Mouse (Mus musculus): ENCODE data around the gene Xndc1. TPM values are rescaled to one million over a fixed set of nuclear protein-coding genes. Genes with fewer than 3 reads are reported as not detected.
"Not testable (repeated sequence)": the region's sequence is repeated elsewhere in the genome, so short reads cannot be mapped to it uniquely, and the experiment has no call there.

Gene Xndc1
- polyA plus RNA-seq (2011; ENCODE audit: insufficient read length, low read depth, missing spikeins) = 10.7 and 18.4 TPM in 2 replicates

GRCm38 (mm10) chr7:102065046-102065891 is at the start of gene Xndc1, which contains the start of the genes Rnf121 and Xntrpc:
Xndc1 (plus strand) TSS chr7:102065511.
Rnf121 (minus strand) TSS chr7:102065469.
Xntrpc (plus strand) TSS chr7:102065713.
- Histone ChIP-seq H3K4me3 (ENCODE audit: insufficient read depth, low read length) (peak within 1 kb of the TSS; percentile 61), H3K27ac (ENCODE audit: insufficient read depth, low read length) (peak within 1 kb of the TSS; percentile 60), H3K4me1 (ENCODE audit: control insufficient read depth, insufficient read depth, low read length) (peaks cover 7% of the 10 kb centered on the region)
- TF ChIP-seq CTCF (IDR thresholded peaks at IDR 0.05; ENCODE audit: borderline replicate concordance, insufficient read depth, low read length) (no peak), POLR2A (IDR thresholded peaks at IDR 0.05; ENCODE audit: low read depth, low read length) (peak; percentile 88)

- H3K4me3 ChIP-seq (ENCODE audit: insufficient read depth, low read length) = no peak overlapping the region
- no peaks in the 10 kb centered on the region for H3K4me1 ChIP-seq (ENCODE audit: control insufficient read depth, insufficient read depth, low read length)
- no peak for TF ChIP-seq POLR2A (IDR thresholded peaks at IDR 0.05; ENCODE audit: low read depth, low read length)
- TF ChIP-seq CTCF (IDR thresholded peaks at IDR 0.05; ENCODE audit: borderline replicate concordance, insufficient read depth, low read length) = no peak
- no peak overlapping the region for H3K27ac ChIP-seq (ENCODE audit: insufficient read depth, low read length)
These were observed 48.4 kb upstream of the Xndc1 start for GRCm38 (mm10) chr7:102016936-102017335.

GRCm38 (mm10) chr7:102017452-102017851 is 47.9 kb upstream of the Xndc1 start:
- no peak for TF ChIP-seq CTCF (IDR thresholded peaks at IDR 0.05; ENCODE audit: borderline replicate concordance, insufficient read depth, low read length)
- TF ChIP-seq POLR2A (IDR thresholded peaks at IDR 0.05; ENCODE audit: low read depth, low read length) = no peak
- Histone ChIP-seq H3K27ac (ENCODE audit: insufficient read depth, low read length) (no peak overlapping the region), H3K4me3 (ENCODE audit: insufficient read depth, low read length) (no peak overlapping the region), H3K4me1 (ENCODE audit: control insufficient read depth, insufficient read depth, low read length) (no peaks in the 10 kb centered on the region)

- TF ChIP-seq POLR2A (IDR thresholded peaks at IDR 0.05; ENCODE audit: low read depth, low read length) (no peak), CTCF (IDR thresholded peaks at IDR 0.05; ENCODE audit: borderline replicate concordance, insufficient read depth, low read length) (no peak)
- Histone ChIP-seq H3K4me3 (ENCODE audit: insufficient read depth, low read length) (no peak overlapping the region), H3K27ac (ENCODE audit: insufficient read depth, low read length) (no peak overlapping the region), H3K4me1 (ENCODE audit: control insufficient read depth, insufficient read depth, low read length) (no peaks in the 10 kb centered on the region)
These were observed 47.3 kb upstream of the Xndc1 start for GRCm38 (mm10) chr7:102018034-102018433.

GRCm38 (mm10) chr7:102018590-102018989 is 46.7 kb upstream of the Xndc1 start, which contains the start of gene Il18bp:
Il18bp (minus strand) TSS chr7:102018690.
- TF ChIP-seq POLR2A (IDR thresholded peaks at IDR 0.05; ENCODE audit: low read depth, low read length) (no peak), CTCF (IDR thresholded peaks at IDR 0.05; ENCODE audit: borderline replicate concordance, insufficient read depth, low read length) (no peak)
- Histone ChIP-seq H3K4me3 (ENCODE audit: insufficient read depth, low read length) (no peak within 1 kb of the TSS), H3K27ac (ENCODE audit: insufficient read depth, low read length) (no peak within 1 kb of the TSS), H3K4me1 (ENCODE audit: control insufficient read depth, insufficient read depth, low read length) (no peaks in the 10 kb centered on the region)

GRCm38 (mm10) chr7:102019362-102019761 is 45.9 kb upstream of the Xndc1 start:
- no peak overlapping the region for H3K4me3 ChIP-seq (ENCODE audit: insufficient read depth, low read length)
- no peaks in the 10 kb centered on the region for H3K4me1 ChIP-seq (ENCODE audit: control insufficient read depth, insufficient read depth, low read length)
- H3K27ac ChIP-seq (ENCODE audit: insufficient read depth, low read length) = no peak overlapping the region
- TF ChIP-seq POLR2A (IDR thresholded peaks at IDR 0.05; ENCODE audit: low read depth, low read length) (no peak), CTCF (IDR thresholded peaks at IDR 0.05; ENCODE audit: borderline replicate concordance, insufficient read depth, low read length) (no peak)

GRCm38 (mm10) chr7:102020934-102021333 is 44.4 kb upstream of the Xndc1 start:
- not testable (repeated sequence) for H3K4me1 ChIP-seq (ENCODE audit: control insufficient read depth, insufficient read depth, low read length); H3K4me3 ChIP-seq (ENCODE audit: insufficient read depth, low read length); H3K27ac ChIP-seq (ENCODE audit: insufficient read depth, low read length)

GRCm38 (mm10) chr7:102023821-102024220 is 41.5 kb upstream of the Xndc1 start:
- TF ChIP-seq POLR2A (IDR thresholded peaks at IDR 0.05; ENCODE audit: low read depth, low read length) = no peak
- no peak for TF ChIP-seq CTCF (IDR thresholded peaks at IDR 0.05; ENCODE audit: borderline replicate concordance, insufficient read depth, low read length)
- no peak overlapping the region for H3K4me3 ChIP-seq (ENCODE audit: insufficient read depth, low read length)
- H3K4me1 ChIP-seq (ENCODE audit: control insufficient read depth, insufficient read depth, low read length) = no peaks in the 10 kb centered on the region
- H3K27ac ChIP-seq (ENCODE audit: insufficient read depth, low read length) = no peak overlapping the region

GRCm38 (mm10) chr7:102025187-102026119 is 39.9 kb upstream of the Xndc1 start:
- Histone ChIP-seq H3K4me1 (ENCODE audit: control insufficient read depth, insufficient read depth, low read length) (no peaks in the 10 kb centered on the region), H3K4me3 (ENCODE audit: insufficient read depth, low read length) (no peak overlapping the region), H3K27ac (ENCODE audit: insufficient read depth, low read length) (no peak overlapping the region)
- no peak for TF ChIP-seq POLR2A (IDR thresholded peaks at IDR 0.05; ENCODE audit: low read depth, low read length)
- no peak for TF ChIP-seq CTCF (IDR thresholded peaks at IDR 0.05; ENCODE audit: borderline replicate concordance, insufficient read depth, low read length)

Data from embryonic fibroblast, embryonic 13.5 days (primary cell).